Mouse (Mus musculus): Measurements from ENCODE around the gene Bloc1s6.
A peak's percentile ranks its signal among the peaks of the same experiment; 100 is the strongest.

- TF ChIP-seq CTCF (IDR thresholded peaks at IDR 0.05; ENCODE audit: low read depth, low read length): no peak
- TF ChIP-seq POLR2A (IDR thresholded peaks at IDR 0.05; ENCODE audit: extremely low read depth, insufficient read depth, low read length): peak; percentile 90
Observed at GRCm38 (mm10) chr2:122765071-122765793, 26.9 kb downstream of the Bloc1s6 start, which contains the start of gene Sqor.

All from liver, adult 2 months (tissue).